Mouse (Mus musculus) lung, embryonic 16.5 days (tissue): ENCODE measurements around the gene Ap5m1. TPM values are rescaled to one million over a fixed set of nuclear protein-coding genes. Genes with fewer than 3 reads are reported as not detected.
A peak's percentile ranks its signal among the peaks of the same experiment; 100 is the strongest.

Source experiments
- ATAC-seq: fragments of 200-750 bp; cut with Nextera tagmentation; 2 replicates; pipeline ENCODE4 v1.8.0; 2017; ENCODE audit warnings: low read depth, mild to moderate bottlenecking, moderate library complexity
- H3K27ac ChIP-seq: fragments of 300-500 bp; sonication (generic); 2 replicates; pipeline ENCODE4 v1.5.1; 2014; ENCODE audit warnings: mild to moderate bottlenecking, control low read depth, low read length
- H3K27me3 ChIP-seq: fragments of 300-500 bp; sonication (generic); 2 replicates; pipeline ENCODE4 v1.6.1; 2014; ENCODE audit warnings: low read depth, low read length, mixed read lengths; ENCODE audit not compliant: control insufficient read depth, insufficient read depth
- H3K36me3 ChIP-seq: fragments of 300-500 bp; sonication (generic); 2 replicates; pipeline ENCODE4 v1.6.1; 2014; ENCODE audit warnings: low read length; ENCODE audit not compliant: control insufficient read depth, insufficient read depth
- H3K4me1 ChIP-seq: fragments of 300-500 bp; sonication (generic); replicated peaks from 2 replicates; pipeline ENCODE4 v1.6.1; 2014; ENCODE audit warnings: low read length, mixed read lengths; ENCODE audit not compliant: control insufficient read depth, insufficient read depth
- H3K4me2 ChIP-seq: fragments of 300-500 bp; sonication (generic); 2 replicates; pipeline ENCODE4 v1.6.1; 2014; ENCODE audit warnings: low read depth, low read length, control low read depth
- H3K4me3 ChIP-seq: fragments of 300-500 bp; sonication (generic); 2 replicates; pipeline ENCODE4 v1.5.1; 2014; ENCODE audit warnings: mild to moderate bottlenecking, low read length, control low read depth
- H3K9ac ChIP-seq: fragments of 300-500 bp; sonication (generic); 2 replicates; pipeline ENCODE4 v1.6.1; 2014; ENCODE audit warnings: low read length, control low read depth
- H3K9me3 ChIP-seq: fragments of 300-500 bp; sonication (generic); 2 replicates; pipeline ENCODE4 v1.6.1; 2016; ENCODE audit warnings: low read length; ENCODE audit not compliant: control insufficient read depth
- WGBS: fragments of 180-500 bp; shearing (Covaris S2); extraction: QIAGEN DNeasy Blood & Tissue Kit; methylation state at CpG from one replicate; pipeline ENCODE4 v1.1.7; 2014; 5-methylcytosine and 5-hydroxymethylcytosine counted together
- polyA plus RNA-seq: library from polyadenylated mRNA; unstranded; fragments of >200 nt; fragmentation: Nextera tagmentation; extraction: Ambion mirVana; gene quantifications from 2 replicates; pipeline ENCODE4 v1.2.1, GENCODE M21; 2015

Ap5m1 gene
- 24.3 and 24.7 TPM in 2 replicates for polyA plus RNA-seq

- WGBS = under 1% methylated on average over 51 of the region's 62 CpGs
These were observed at the start of gene Ap5m1 for GRCm38 (mm10) chr14:49065529-49066273. Gene Ap5m1, plus strand, starts transcription at chr14:49066097.

GRCm38 (mm10) chr14:49019765-49020164, 46.1 kb upstream of the Ap5m1 start:
- no peaks in the 10 kb centered on the region for H3K27me3 ChIP-seq
- H3K9me3 ChIP-seq = no peaks in the 10 kb centered on the region
- no peak overlapping the region for H3K4me2 ChIP-seq
- whole genome bisulfite sequencing = 86% methylated on average over 5 of the region's 5 CpGs
- H3K4me1 ChIP-seq = no peaks in the 10 kb centered on the region
- peaks cover 7% of the 10 kb centered on the region for H3K36me3 ChIP-seq
- H3K27ac ChIP-seq = no peak overlapping the region
- no peak overlapping the region for H3K4me3 ChIP-seq
- H3K9ac ChIP-seq = no peak overlapping the region
- no peak for ATAC-seq

More at GRCm38 (mm10) chr14:49065529-49066273, at the start of gene Ap5m1:
- no peaks in the 10 kb centered on the region for H3K27me3 ChIP-seq
- peak within 1 kb of the TSS; percentile 92 for H3K4me3 ChIP-seq
- no peaks in the 10 kb centered on the region for H3K9me3 ChIP-seq
- H3K9ac ChIP-seq = peak within 1 kb of the TSS; percentile 96
- H3K27ac ChIP-seq = peak within 1 kb of the TSS; percentile 98
- peak within 1 kb of the TSS; percentile 65 for H3K4me2 ChIP-seq
- H3K36me3 ChIP-seq = no peaks in the 10 kb centered on the region
- no peak for ATAC-seq
- peaks cover 10% of the 10 kb centered on the region for H3K4me1 ChIP-seq

GRCm38 (mm10) chr14:49027040-49027778, 38.7 kb upstream of the Ap5m1 start:
- Histone ChIP-seq H3K4me3 (no peak overlapping the region), H3K9ac (no peak overlapping the region), H3K36me3 (peaks cover 12% of the 10 kb centered on the region), H3K27me3 (no peaks in the 10 kb centered on the region), H3K4me2 (no peak overlapping the region), H3K4me1 (no peaks in the 10 kb centered on the region), H3K9me3 (no peaks in the 10 kb centered on the region), H3K27ac (no peak overlapping the region)
- ATAC-seq = no peak
- WGBS = 79% methylated on average over 6 of the region's 6 CpGs

- Histone ChIP-seq H3K4me3 (no peak overlapping the region), H3K36me3 (peaks cover 12% of the 10 kb centered on the region), H3K9me3 (no peaks in the 10 kb centered on the region), H3K4me1 (no peaks in the 10 kb centered on the region), H3K4me2 (no peak overlapping the region), H3K27ac (no peak overlapping the region), H3K27me3 (no peaks in the 10 kb centered on the region), H3K9ac (no peak overlapping the region)
- 75% methylated on average over 3 of the region's 3 CpGs for WGBS
- no peak for ATAC-seq
These were observed 38.0 kb upstream of the Ap5m1 start for GRCm38 (mm10) chr14:49027779-49028368.

GRCm38 (mm10) chr14:49028991-49029390, 36.9 kb upstream of the Ap5m1 start:
- peaks cover 15% of the 10 kb centered on the region for H3K36me3 ChIP-seq
- no peak overlapping the region for H3K4me3 ChIP-seq
- ATAC-seq = no peak
- no peaks in the 10 kb centered on the region for H3K27me3 ChIP-seq
- WGBS = 86% methylated on average over 5 of the region's 5 CpGs
- H3K27ac ChIP-seq = no peak overlapping the region
- H3K9ac ChIP-seq = no peak overlapping the region
- no peaks in the 10 kb centered on the region for H3K9me3 ChIP-seq
- no peak overlapping the region for H3K4me2 ChIP-seq
- no peaks in the 10 kb centered on the region for H3K4me1 ChIP-seq

GRCm38 (mm10) chr14:49045610-49046009, 20.3 kb upstream of the Ap5m1 start:
- Histone ChIP-seq H3K4me2 (no peak overlapping the region), H3K4me1 (no peaks in the 10 kb centered on the region), H3K4me3 (no peak overlapping the region), H3K27ac (no peak overlapping the region), H3K9me3 (no peaks in the 10 kb centered on the region), H3K36me3 (peaks cover 2% of the 10 kb centered on the region; the same call in 1 of the 2 replicates), H3K27me3 (no peaks in the 10 kb centered on the region), H3K9ac (no peak overlapping the region)
- 83% methylated on average over 4 of the region's 4 CpGs for WGBS
- ATAC-seq = no peak

GRCm38 (mm10) chr14:49049492-49049891, 16.4 kb upstream of the Ap5m1 start:
- Histone ChIP-seq H3K4me1 (no peaks in the 10 kb centered on the region), H3K27me3 (no peaks in the 10 kb centered on the region), H3K4me3 (no peak overlapping the region), H3K9ac (no peak overlapping the region), H3K27ac (no peak overlapping the region), H3K36me3 (peaks cover 6% of the 10 kb centered on the region), H3K4me2 (no peak overlapping the region), H3K9me3 (no peaks in the 10 kb centered on the region)
- no peak for ATAC-seq

- ATAC-seq = no peak
- no peak overlapping the region for H3K4me3 ChIP-seq
- H3K36me3 ChIP-seq = no peaks in the 10 kb centered on the region
- no peak overlapping the region for H3K9ac ChIP-seq
- no peak overlapping the region for H3K27ac ChIP-seq
- no peak overlapping the region for H3K4me2 ChIP-seq
- peaks cover 10% of the 10 kb centered on the region for H3K4me1 ChIP-seq
- H3K27me3 ChIP-seq = no peaks in the 10 kb centered on the region
- 66% methylated on average over 2 of the region's 2 CpGs for WGBS
- H3K9me3 ChIP-seq = no peaks in the 10 kb centered on the region
These were observed 2.1 kb upstream of the Ap5m1 start for GRCm38 (mm10) chr14:49063838-49064237.

GRCm38 (mm10) chr14:49066274-49066823, 452 bp downstream of the Ap5m1 start, which contains the start of gene Exoc5:
Gene Exoc5, minus strand, starts transcription at chr14:49066653.
- Histone ChIP-seq H3K27me3 (no peaks in the 10 kb centered on the region), H3K36me3 (no peaks in the 10 kb centered on the region), H3K4me1 (peaks cover 10% of the 10 kb centered on the region), H3K9ac (peak within 1 kb of the TSS; percentile 96), H3K4me3 (peak within 1 kb of the TSS; percentile 92), H3K4me2 (peak within 1 kb of the TSS; percentile 65), H3K9me3 (no peaks in the 10 kb centered on the region), H3K27ac (peak within 1 kb of the TSS; percentile 98)
- WGBS = 0% methylated on average over 45 of the region's 53 CpGs
- peak; percentile 97 for ATAC-seq
